Mouse (Mus musculus) lung, adult 18-20 months (tissue): ENCODE results near the gene Ugt1a6a.
"Not testable (repeated sequence)": the region's sequence is repeated elsewhere in the genome, so short reads cannot be mapped to it uniquely, and the experiment has no call there.

Experiments used
- DNase-seq, 2 experiments: peaks; one replicate each; pipeline ENCODE4 v3.0.0; 2022; ENCODE audit warnings: mixed read lengths in 2 of 2

Ugt1a6a gene

DNA sequence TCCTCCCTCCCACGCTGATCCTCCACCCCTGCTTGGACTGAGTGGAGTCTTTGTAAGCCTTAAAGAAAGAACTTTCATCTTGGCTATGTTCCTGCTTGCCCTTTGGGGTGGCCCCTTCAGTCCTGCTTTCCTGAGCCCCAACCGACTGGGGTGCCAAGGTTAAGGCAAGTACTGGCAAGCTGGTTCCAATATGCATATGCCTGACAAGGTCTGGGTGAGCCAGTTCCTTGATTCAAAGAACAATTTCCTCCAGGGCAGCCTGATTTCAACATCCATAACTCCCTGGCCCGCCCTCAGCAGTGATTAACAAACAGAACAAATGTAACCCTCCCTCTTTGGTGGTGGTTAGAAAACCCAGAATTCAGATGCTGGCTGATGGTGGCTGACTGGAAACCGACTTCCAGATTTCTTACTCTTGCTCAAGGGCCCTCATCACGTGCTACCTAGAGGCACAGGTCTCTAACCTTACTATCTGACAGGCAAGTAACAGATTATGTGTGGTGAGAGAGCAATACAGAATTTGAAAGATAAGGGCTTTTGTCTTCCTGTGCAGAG lies at the start of gene Ugt1a6a:
Ugt1a6a (plus strand) TSS at position 353 of the 555 bp plus-strand sequence.
- DNase-seq, result peak; percentile 73 to 84

- no peak for DNase-seq
Measured at GRCm38 (mm10) chr1:88086125-88086524, 48.5 kb upstream of the Ugt1a6a start.

DNA sequence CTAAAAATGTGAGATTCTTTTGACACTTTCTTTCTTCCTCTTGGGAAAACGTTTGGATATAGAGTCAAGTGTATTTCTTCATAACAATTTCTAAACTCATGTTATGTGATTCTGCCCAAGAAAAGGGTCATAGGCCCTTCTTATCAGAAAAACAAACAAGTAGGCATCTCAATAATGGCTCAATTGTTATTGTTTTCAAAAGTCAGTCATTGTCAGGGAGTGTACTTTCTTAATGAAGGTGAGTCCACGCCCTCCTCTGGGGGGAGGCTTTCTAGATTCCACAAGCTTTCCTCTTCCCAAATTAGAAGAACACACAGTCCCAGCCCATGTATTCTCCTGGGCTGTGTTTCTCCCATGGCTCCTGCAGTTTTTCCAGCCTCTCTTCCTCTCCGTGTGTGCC lies 47.1 kb upstream of the Ugt1a6a start, which contains the start of gene Ugt1a8:
Ugt1a8 (plus strand) TSS at position 301 of the 400 bp plus-strand sequence.
- no peak for DNase-seq

- DNase-seq, result no peak
Measured at GRCm38 (mm10) chr1:88092341-88092740, 42.3 kb upstream of the Ugt1a6a start.

DNA sequence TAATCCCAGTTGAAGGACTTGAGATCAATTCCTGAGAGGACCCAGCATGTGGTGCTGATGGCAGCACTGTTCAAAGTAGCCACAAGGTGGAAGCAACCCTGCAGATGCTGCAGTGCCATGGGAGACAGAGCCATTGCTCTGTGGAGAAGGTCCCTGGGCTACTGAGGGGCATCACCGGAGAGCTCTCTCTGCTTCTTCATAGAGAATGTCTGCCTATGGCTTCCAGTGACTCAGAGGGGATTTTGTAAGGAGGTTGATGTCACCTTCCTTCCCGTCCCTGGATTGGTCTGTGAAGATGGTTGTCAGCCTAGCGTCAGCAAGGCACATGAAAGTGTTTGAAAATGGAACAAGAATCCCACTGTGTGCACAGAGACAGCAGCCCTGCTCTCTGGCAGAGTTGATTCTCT lies 40.3 kb upstream of the Ugt1a6a start:
- peak in 1 of 2 experiments; percentile 7 for DNase-seq

GRCm38 (mm10) chr1:88094941-88095492 lies 39.6 kb upstream of the Ugt1a6a start, which contains the start of gene Ugt1a7c:
Gene Ugt1a7c, plus strand, starts transcription at chr1:88095062.
- DNase-seq, result peak; percentile 28 to 36

DNA sequence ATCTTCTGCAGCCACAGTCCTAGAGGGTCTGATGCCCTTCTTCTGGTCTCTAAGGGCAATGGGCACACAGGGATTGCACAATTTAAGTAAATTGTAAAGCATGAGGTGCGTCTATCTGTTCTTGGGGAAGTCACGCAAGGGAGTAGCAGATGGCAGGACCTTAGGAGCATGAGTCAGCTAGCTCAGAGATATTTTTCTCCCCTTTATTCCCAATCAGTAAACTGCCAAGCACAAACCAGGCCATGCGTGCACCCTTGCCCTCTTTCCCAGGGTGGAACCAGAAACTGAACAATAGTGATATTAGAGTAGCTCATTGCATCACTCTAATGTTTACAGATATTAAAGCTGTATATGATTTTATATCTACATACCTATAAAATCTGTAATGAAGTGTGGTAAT lies 36.1 kb upstream of the Ugt1a6a start:
- peak in 1 of 2 experiments; percentile 7 for DNase-seq

DNA sequence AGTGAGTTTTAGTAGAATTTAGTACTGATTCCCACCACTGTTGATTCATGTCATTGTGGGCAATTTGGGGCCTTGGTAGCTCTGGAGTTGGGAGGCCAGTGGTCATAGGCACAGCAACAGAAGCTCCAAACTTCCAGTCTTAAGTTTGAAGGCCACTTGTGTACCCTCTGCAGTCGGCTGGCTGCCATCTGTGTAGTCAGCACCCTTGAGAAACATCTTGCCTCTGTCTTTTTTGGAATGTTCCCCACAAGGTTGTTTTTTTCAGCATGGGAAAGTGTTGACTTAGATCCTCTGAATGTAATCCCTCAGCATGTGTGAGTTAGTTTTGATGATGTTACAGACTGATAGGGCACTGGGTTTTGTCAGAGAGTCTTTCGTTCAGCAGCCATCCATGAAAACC lies 34.9 kb upstream of the Ugt1a6a start:
- not testable (repeated sequence) for DNase-seq

- DNase-seq, result peak; percentile 52 to 67
Measured at GRCm38 (mm10) chr1:88103019-88103418, 31.6 kb upstream of the Ugt1a6a start, which contains the start of gene Ugt1a6b. Gene Ugt1a6b, plus strand, starts transcription at chr1:88103252.

GRCm38 (mm10) chr1:88103697-88104468 lies 30.7 kb upstream of the Ugt1a6a start:
- DNase-seq, result peak in 1 of 2 experiments; percentile 31

GRCm38 (mm10) chr1:88104667-88105430 lies 29.8 kb upstream of the Ugt1a6a start:
- DNase-seq, result no peak

GRCm38 (mm10) chr1:88105656-88106055 lies 29.0 kb upstream of the Ugt1a6a start:
- DNase-seq, result no peak

- DNase-seq, result not testable (repeated sequence)
Measured at GRCm38 (mm10) chr1:88109027-88109557, 25.5 kb upstream of the Ugt1a6a start.

DNA sequence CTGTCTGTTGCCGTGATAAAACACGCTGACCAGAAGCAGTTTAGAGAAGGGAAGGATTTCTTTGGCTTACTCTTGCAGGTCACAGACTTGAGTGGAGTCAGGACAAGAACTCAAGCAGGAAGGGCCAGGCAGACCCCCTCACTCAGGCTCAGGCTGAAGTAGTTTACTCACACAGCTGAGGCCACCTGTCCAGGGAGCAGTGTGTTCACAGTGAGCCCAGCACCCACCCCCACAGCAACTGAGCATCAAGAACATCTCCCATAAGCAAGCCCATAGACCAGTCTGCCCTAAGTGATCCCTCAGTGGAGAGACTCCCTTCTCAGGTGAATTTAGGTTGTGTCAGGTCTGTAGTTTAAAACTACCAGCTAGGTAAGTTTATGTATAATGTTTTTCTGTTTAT lies 25.0 kb upstream of the Ugt1a6a start:
- DNase-seq, result not testable (repeated sequence)

DNA sequence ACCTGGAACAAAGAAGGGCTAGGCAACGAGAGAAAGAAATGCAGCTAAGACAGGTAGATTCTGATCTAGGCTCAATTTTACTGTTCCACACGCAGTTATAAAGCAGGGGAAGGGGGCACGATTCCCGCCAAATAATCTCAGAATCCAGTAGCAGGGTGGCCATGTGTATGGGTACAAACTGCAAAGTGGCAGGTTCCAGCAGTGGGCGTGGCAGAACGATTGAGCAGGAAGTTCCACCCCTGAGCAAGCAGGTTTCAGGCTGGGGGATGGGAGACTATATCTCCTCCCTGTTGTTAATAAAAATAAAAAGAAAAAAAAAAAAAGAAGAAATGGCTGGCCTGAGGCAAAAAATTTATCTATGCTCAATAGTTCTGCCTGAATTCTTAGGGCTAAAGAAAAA lies 21.8 kb upstream of the Ugt1a6a start:
- not testable (repeated sequence) for DNase-seq

GRCm38 (mm10) chr1:88120550-88120949 lies 14.1 kb upstream of the Ugt1a6a start:
- DNase-seq, result not testable (repeated sequence)

GRCm38 (mm10) chr1:88121521-88121920 lies 13.1 kb upstream of the Ugt1a6a start:
- peak; percentile 48 to 59 for DNase-seq

DNA sequence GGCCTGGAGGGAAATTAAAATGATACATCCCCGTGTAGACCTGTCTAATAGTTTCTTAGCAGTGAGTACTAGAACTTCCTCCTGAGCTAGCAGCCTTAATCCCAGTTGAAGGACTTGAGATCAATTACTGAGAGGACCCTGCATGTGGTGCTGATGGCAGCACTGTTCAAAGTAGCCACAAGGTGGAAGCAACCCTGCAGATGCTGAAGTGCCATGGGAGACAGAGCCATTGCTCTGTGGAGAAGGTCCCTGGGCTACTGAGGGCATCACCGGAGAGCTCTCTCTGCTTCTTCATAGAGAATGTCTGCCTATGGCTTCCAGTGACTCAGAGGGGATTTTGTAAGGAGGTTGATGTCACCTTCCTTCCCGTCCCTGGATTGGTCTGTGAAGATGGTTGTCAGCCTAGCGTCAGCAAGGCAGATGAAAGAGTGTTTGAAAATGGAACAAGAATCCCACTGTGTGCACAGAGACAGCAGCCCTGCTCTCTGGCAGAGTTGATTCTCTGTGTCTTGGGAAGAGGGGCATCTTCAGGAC lies 8.7 kb upstream of the Ugt1a6a start:
- not testable (repeated sequence) for DNase-seq

- not testable (repeated sequence) for DNase-seq
Measured at GRCm38 (mm10) chr1:88129091-88129490, 5.5 kb upstream of the Ugt1a6a start.

DNA sequence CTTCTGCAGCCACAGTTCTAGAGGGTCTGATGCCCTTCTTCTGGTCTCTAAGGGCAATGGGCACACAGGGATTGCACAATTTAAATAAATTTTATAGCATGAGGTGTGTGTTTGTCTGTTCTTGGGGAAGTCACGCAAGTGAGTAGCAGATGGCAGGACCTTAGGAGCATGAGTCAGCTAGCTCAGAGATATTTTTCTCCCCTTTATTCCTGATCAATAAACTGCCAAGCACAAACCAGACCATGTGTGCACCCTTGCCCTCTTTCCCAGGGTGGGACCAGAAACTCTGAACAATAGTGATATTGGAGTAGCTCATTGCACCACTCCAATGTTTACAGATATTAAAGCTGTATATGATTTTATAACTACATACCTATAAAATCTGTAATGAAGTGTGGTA lies 4.4 kb upstream of the Ugt1a6a start:
- not testable (repeated sequence) for DNase-seq

- DNase-seq, result no peak
Measured at GRCm38 (mm10) chr1:88133908-88134456, 627 bp upstream of the Ugt1a6a start.
